Mouse (Mus musculus) heart, embryonic 11.5 days (tissue): ENCODE measurements around the gene Atf6. TPM values are rescaled to one million over a fixed set of nuclear protein-coding genes. Genes with fewer than 3 reads are reported as not detected.

ENCODE experiments used
- ATAC-seq: fragments of 200-750 bp; cut with Nextera tagmentation; replicated peaks from 2 replicates; pipeline ENCODE4 v1.8.0; 2017; ENCODE audit warnings: moderate library complexity; ENCODE audit not compliant: insufficient number of reproducible peaks, low FRiP score, low TSS enrichment
- H3K27ac ChIP-seq: fragments of 300-500 bp; sonication (generic); 2 replicates; pipeline ENCODE4 v1.5.1; 2014; ENCODE audit warnings: mild to moderate bottlenecking, low read depth, low read length
- H3K27me3 ChIP-seq: fragments of 300-500 bp; sonication (generic); 2 replicates; pipeline ENCODE4 v1.6.1; 2014; ENCODE audit warnings: mild to moderate bottlenecking, low read length, mixed read lengths; ENCODE audit not compliant: control insufficient read depth, insufficient read depth
- H3K36me3 ChIP-seq: fragments of 300-500 bp; sonication (generic); 2 replicates; pipeline ENCODE4 v1.6.1; 2014; ENCODE audit warnings: mild to moderate bottlenecking, low read length, moderate library complexity, mixed read lengths; ENCODE audit not compliant: control insufficient read depth, insufficient read depth
- H3K4me1 ChIP-seq: fragments of 300-500 bp; sonication (generic); 2 replicates; pipeline ENCODE4 v1.6.1; 2014; ENCODE audit warnings: low read length; ENCODE audit not compliant: control insufficient read depth, insufficient read depth
- H3K4me2 ChIP-seq: fragments of 300-500 bp; sonication (generic); 2 replicates; pipeline ENCODE4 v1.6.1; 2014; ENCODE audit warnings: mild to moderate bottlenecking, moderate library complexity
- H3K4me3 ChIP-seq: fragments of 300-500 bp; sonication (generic); 2 replicates; pipeline ENCODE4 v1.5.1; 2014; ENCODE audit warnings: low read depth, low read length
- H3K9ac ChIP-seq: fragments of 300-500 bp; sonication (generic); 2 replicates; pipeline ENCODE4 v1.6.1; 2014; ENCODE audit warnings: mild to moderate bottlenecking, low read depth, low read length, moderate library complexity
- H3K9me3 ChIP-seq: fragments of 300-500 bp; sonication (generic); replicated peaks from 2 replicates; pipeline ENCODE4 v1.6.1; 2016; ENCODE audit warnings: low read length; ENCODE audit not compliant: control insufficient read depth
- WGBS: fragments of 180-500 bp; shearing (Covaris S2); extraction: QIAGEN DNeasy Blood & Tissue Kit; methylation state at CpG from one replicate; pipeline ENCODE4 v1.1.7; 2014; ENCODE audit not compliant: insufficient replicate concordance; 5-methylcytosine and 5-hydroxymethylcytosine counted together
- polyA plus RNA-seq: library from polyadenylated mRNA; unstranded; fragments of >200 nt; fragmentation: Nextera tagmentation; extraction: Ambion mirVana; gene quantifications from 2 replicates; pipeline ENCODE4 v1.2.1, GENCODE M21; 2014

Atf6 gene
- polyA plus RNA-seq, 1 experiment from 2014 or later, result 13.7 TPM

- ATAC-seq, result no peak
- 69% methylated on average over 1 of the region's 1 CpGs for WGBS
Observed at GRCm38 (mm10) chr1:170787643-170788042, 79.9 kb downstream of the Atf6 start.

DNA sequence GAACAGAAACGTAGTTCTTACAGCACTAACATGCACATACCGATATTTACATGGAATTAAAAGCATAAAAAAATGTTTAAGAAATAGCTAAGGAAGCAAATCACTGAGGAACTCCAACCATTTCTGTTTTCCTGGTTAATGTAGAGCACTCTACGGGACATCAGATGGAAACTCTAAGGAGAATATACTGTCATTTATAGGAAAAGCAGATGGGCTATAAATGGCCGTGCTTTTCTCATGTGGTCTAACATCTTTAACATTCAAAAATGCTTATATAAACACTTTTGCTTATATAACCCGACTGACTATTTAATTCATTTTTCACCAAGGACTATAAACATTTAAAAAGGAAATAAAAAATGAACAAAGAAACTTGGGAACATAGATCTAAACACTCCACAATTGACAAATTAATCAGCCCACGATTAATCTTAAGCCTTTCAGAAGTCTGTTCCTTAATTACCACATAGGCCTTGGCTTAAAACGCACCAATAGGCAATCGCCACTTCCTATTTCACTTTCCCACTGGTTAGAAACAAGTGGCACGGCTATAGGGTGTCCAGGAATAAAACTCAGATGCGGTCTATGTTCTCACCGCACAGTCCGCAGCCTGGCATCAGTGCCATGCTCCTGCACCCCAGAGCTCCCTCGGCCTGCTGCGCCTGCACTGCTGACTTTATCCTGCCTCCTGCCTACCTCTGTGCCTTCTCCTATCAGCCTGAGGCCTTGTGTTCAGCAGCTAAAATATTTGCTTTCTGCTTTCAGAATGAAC is 80.8 kb downstream of the Atf6 start:
- ATAC-seq, result no peak
- peaks cover 4% of the 10 kb centered on the region; the same call in 1 of the 2 replicates for H3K36me3 ChIP-seq

More at GRCm38 (mm10) chr1:170787643-170788042, 79.9 kb downstream of the Atf6 start:
- H3K27ac ChIP-seq, result no peak overlapping the region
- H3K9me3 ChIP-seq, result no peaks in the 10 kb centered on the region
- H3K4me2 ChIP-seq, result no peak overlapping the region
- peaks cover 8% of the 10 kb centered on the region; the same call in 1 of the 2 replicates for H3K4me1 ChIP-seq
- H3K9ac ChIP-seq, result no peak overlapping the region
- H3K4me3 ChIP-seq, result no peak overlapping the region
- peaks cover 4% of the 10 kb centered on the region; the same call in 1 of the 2 replicates for H3K36me3 ChIP-seq
- H3K27me3 ChIP-seq, result no peaks in the 10 kb centered on the region

GRCm38 (mm10) chr1:170777688-170778087 is 89.9 kb downstream of the Atf6 start:
- Histone ChIP-seq H3K27me3 (no peaks in the 10 kb centered on the region), H3K4me3 (no peak overlapping the region), H3K9ac (no peak overlapping the region), H3K4me1 (no peaks in the 10 kb centered on the region), H3K9me3 (no peaks in the 10 kb centered on the region), H3K4me2 (no peak overlapping the region), H3K36me3 (no peaks in the 10 kb centered on the region), H3K27ac (no peak overlapping the region)
- 96% methylated on average over 4 of the region's 4 CpGs for WGBS
- ATAC-seq, result no peak

More for the DNA sequence above, 80.8 kb downstream of the Atf6 start:
- no peak overlapping the region for H3K27ac ChIP-seq
- H3K4me3 ChIP-seq, result no peak overlapping the region
- no peaks in the 10 kb centered on the region for H3K9me3 ChIP-seq
- H3K27me3 ChIP-seq, result no peaks in the 10 kb centered on the region
- H3K9ac ChIP-seq, result no peak overlapping the region
- 0 out of 2 replicates have a peak, but pooled peaks cover 6% of the 10 kb centered on the region for H3K4me1 ChIP-seq
- H3K4me2 ChIP-seq, result no peak overlapping the region
- 90% methylated on average over 14 of the region's 14 CpGs for WGBS

DNA sequence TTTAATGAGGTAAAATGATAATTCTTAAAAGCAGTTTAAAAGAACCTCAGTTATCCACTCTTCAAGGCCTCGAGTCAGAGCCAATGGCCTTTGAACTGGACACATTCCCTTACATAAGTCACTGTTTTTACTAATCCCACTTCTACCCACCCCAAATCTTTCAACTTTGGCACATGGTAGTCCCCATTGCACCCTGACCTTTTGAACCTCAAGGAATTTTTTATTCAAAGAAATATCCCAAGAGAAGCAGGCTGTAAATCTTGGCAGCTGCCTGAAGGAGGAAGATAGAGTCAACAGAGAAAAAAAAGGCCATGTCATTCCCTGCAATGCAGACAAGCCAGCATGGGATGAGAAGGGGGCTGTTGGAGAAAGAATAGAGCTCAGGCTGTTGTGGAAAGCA is 93.1 kb downstream of the Atf6 start:
- Histone ChIP-seq H3K27me3 (no peaks in the 10 kb centered on the region), H3K4me1 (peaks cover 5% of the 10 kb centered on the region; the same call in 1 of the 2 replicates), H3K9me3 (no peaks in the 10 kb centered on the region), H3K27ac (no peak overlapping the region), H3K36me3 (no peaks in the 10 kb centered on the region), H3K9ac (no peak overlapping the region), H3K4me2 (no peak overlapping the region), H3K4me3 (no peak overlapping the region)
- ATAC-seq, result no peak
- WGBS, result 85% methylated on average over 1 of the region's 1 CpGs

- Histone ChIP-seq H3K4me1 (peaks cover 5% of the 10 kb centered on the region; the same call in 1 of the 2 replicates), H3K4me3 (no peak overlapping the region), H3K4me2 (no peak overlapping the region), H3K27ac (no peak overlapping the region), H3K27me3 (no peaks in the 10 kb centered on the region), H3K36me3 (no peaks in the 10 kb centered on the region), H3K9me3 (no peaks in the 10 kb centered on the region), H3K9ac (no peak overlapping the region)
- 89% methylated on average over 4 of the region's 4 CpGs for WGBS
- ATAC-seq, result no peak
Observed at GRCm38 (mm10) chr1:170773506-170773905, 94.1 kb downstream of the Atf6 start.

- Histone ChIP-seq H3K4me2 (peak overlapping the region; percentile 31), H3K27me3 (no peaks in the 10 kb centered on the region), H3K4me3 (no peak overlapping the region), H3K9me3 (no peaks in the 10 kb centered on the region), H3K4me1 (peaks cover 5% of the 10 kb centered on the region; the same call in 1 of the 2 replicates), H3K9ac (no peak overlapping the region), H3K27ac (no peak overlapping the region), H3K36me3 (no peaks in the 10 kb centered on the region)
- 61% methylated on average over 25 of the region's 25 CpGs for WGBS
- no peak for ATAC-seq
Observed at GRCm38 (mm10) chr1:170771437-170772003, 96.1 kb downstream of the Atf6 start.

DNA sequence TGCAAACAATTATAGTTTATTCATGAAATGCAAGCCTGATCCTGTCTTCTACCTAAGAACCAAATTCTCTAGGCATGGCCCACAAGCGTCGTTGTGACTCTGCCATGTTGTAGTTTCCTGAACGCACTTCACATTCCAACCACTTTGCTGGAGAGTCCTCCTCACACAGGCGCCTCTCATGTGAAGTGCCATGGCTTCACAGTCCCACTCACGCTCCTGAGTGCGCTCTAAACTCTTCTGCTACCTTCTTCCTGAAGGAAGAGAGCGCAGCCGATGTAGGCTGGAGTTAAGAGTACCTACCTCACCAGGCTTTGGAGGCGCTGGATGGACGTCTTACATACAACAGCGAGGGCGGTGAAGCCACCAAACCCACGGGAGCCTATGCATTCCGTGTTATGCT is 96.9 kb downstream of the Atf6 start:
- no peak overlapping the region for H3K9ac ChIP-seq
- H3K4me3 ChIP-seq, result no peak overlapping the region
- no peak overlapping the region for H3K4me2 ChIP-seq
- no peak for ATAC-seq
- no peaks in the 10 kb centered on the region for H3K36me3 ChIP-seq
- no peaks in the 10 kb centered on the region for H3K9me3 ChIP-seq
- peaks cover 5% of the 10 kb centered on the region; the same call in 1 of the 2 replicates for H3K4me1 ChIP-seq
- 80% methylated on average over 14 of the region's 14 CpGs for WGBS
- H3K27me3 ChIP-seq, result no peaks in the 10 kb centered on the region
- H3K27ac ChIP-seq, result no peak overlapping the region

- Histone ChIP-seq H3K27me3 (no peaks in the 10 kb centered on the region), H3K9ac (no peak overlapping the region), H3K27ac (no peak overlapping the region), H3K4me2 (no peak overlapping the region), H3K4me1 (peaks cover 5% of the 10 kb centered on the region; the same call in 1 of the 2 replicates), H3K4me3 (no peak overlapping the region), H3K36me3 (no peaks in the 10 kb centered on the region), H3K9me3 (no peaks in the 10 kb centered on the region)
- WGBS, result 59% methylated on average over 2 of the region's 2 CpGs
- no peak for ATAC-seq
Observed at GRCm38 (mm10) chr1:170766997-170767396, 100.6 kb downstream of the Atf6 start.
